Mouse (Mus musculus): ENCODE data around the gene Htr1d.

Gene Htr1d

GRCm38 (mm10) chr4:136452286-136452685, 29.0 kb downstream of the Htr1d start:
- no peak for DNase-seq (ENCODE audit: low spot score)

GRCm38 (mm10) chr4:136452792-136453191, 29.5 kb downstream of the Htr1d start:
- no peak for DNase-seq (ENCODE audit: low spot score)

DNA sequence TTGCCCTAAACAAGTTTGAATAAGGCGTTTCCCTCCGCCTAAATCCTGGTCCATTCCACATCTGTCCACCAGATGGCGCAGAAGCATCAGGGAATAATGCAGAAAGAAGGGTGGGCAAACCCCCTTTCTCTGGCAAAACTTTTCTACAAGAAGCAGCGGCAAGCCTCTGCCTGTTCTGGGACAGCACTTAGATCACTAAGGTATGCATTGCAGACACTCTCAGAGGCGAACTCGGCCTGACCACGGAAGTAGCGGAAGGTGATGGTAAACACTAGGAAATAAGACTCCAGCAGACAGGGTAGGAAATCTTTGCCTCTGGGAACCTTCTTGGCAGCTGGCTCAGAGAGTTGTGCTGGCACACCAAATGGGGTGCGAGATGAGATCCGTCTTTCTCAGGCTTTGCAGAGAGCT, 31.5 kb downstream of the Htr1d start:
- DNase-seq (ENCODE audit: low spot score) = peak; percentile 81

DNA sequence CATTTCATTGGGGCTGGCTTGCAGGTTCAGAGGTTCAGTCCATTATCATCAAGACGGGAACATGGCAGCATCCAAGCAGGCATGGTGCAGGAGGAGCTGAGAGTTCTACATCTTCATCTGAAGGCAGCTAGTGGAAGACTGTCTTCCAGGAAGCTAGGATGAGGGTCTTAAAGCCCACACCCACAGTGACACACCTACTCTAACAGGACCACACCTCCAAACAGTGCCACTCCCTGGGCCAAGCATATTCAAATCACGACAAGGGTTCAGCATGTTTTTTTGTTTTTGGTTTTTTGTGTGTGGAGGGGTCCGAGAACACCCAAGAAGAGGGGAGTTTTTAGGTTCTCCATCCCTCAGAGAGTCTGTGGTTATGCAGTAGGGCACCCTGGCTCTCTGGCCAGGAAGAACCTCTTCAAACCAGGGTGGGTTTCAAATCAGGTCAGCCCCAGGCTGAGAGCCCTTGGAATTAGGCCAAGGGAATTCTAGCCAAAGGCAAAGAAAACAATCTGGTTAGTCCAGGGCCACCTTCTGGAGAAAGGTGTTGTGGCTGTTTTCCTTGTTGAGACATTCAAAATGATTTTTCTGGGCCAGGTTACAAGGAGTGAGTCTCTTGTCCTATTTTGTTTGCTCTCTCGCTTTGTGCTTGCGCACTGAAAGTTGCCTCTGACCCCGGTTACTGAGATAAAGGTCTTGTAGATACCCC, 33.3 kb downstream of the Htr1d start:
- no peak for DNase-seq (ENCODE audit: low spot score)

- no peak for DNase-seq (ENCODE audit: low spot score)
Observed at GRCm38 (mm10) chr4:136458276-136458675, 35.0 kb downstream of the Htr1d start.

GRCm38 (mm10) chr4:136459210-136459609, 35.9 kb downstream of the Htr1d start:
- DNase-seq (ENCODE audit: low spot score) = no peak

GRCm38 (mm10) chr4:136461206-136461605, 37.9 kb downstream of the Htr1d start:
- no peak for DNase-seq (ENCODE audit: low spot score)

DNA sequence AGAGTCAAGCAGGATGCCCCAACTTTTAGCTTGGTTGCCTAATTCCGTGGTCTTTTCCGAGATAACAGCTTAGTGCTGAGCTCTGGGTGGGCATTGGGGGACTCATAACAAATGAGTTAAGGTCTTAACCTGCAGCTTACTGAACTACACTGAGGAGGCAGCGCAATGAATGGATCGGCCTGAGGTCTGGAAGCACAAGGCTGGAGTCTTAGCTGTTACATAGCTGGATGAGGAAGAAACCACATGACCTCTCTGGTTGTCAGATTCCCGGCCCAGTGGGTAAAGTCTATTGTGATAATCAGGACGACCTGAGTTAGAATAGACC, 38.4 kb downstream of the Htr1d start:
- no peak for DNase-seq (ENCODE audit: low spot score)

- peak; percentile 41 for DNase-seq (ENCODE audit: low spot score)
Observed at GRCm38 (mm10) chr4:136462086-136462838, 38.9 kb downstream of the Htr1d start, which contains the start of gene 6030445D17Rik. TSS of gene 6030445D17Rik (plus strand) at chr4:136462250.

GRCm38 (mm10) chr4:136462839-136463178, 39.5 kb downstream of the Htr1d start:
- DNase-seq (ENCODE audit: low spot score) = peak; percentile 47

GRCm38 (mm10) chr4:136463436-136463835, 40.1 kb downstream of the Htr1d start:
- no peak for DNase-seq (ENCODE audit: low spot score)

- DNase-seq (ENCODE audit: low spot score) = no peak
Observed at GRCm38 (mm10) chr4:136466226-136466625, 42.9 kb downstream of the Htr1d start.

- peak; percentile 42 for DNase-seq (ENCODE audit: low spot score)
Observed at GRCm38 (mm10) chr4:136468553-136469327, 45.4 kb downstream of the Htr1d start.

- peak; percentile 91 for DNase-seq (ENCODE audit: low spot score)
Observed at GRCm38 (mm10) chr4:136469371-136469903, 46.1 kb downstream of the Htr1d start, which contains the start of gene Luzp1. TSS of gene Luzp1 (plus strand) at chr4:136469761.

DNA sequence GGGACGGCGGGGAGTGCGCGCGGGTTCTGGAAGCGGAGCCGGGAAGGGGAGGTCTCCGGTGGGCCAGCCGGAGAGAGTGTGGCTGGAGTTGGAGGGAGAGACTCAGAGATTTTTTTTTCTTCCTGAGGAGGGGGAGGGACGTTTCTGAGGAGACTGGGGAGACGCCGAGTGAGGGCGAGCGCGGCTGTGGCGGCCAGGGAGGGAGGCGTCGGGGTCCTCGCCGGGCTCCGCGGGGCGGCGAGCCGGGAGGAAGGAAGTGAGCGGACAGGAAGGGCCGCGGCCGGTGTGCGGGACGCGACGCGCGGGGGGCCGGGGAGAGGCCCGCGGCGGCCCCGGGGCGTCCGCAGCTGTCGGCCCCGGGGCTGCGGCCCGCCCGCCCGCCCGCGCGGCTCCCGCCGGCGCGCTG, 46.6 kb downstream of the Htr1d start:
- DNase-seq (ENCODE audit: low spot score) = peak; percentile 62

GRCm38 (mm10) chr4:136470347-136471071, 47.2 kb downstream of the Htr1d start:
- peak; percentile 40 for DNase-seq (ENCODE audit: low spot score)

DNA sequence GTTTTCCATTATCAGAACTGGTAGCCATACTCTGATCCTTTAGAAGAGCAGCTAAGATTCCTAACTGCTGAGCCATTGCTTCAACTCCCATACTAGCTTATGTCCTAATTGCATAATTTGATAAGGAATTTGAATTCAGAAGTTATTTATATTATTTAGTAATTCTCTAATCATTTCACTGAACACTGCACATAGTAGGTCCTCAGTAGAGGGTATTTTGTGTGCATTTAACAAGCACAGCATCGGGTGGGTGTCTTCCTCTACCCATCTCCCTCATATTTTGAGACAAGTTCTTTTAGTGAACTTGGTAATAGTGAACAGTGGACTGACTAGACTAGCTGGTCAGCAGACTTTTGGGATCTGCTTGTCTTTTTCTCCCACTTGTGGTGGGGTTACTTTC, 53.4 kb downstream of the Htr1d start:
- DNase-seq (ENCODE audit: low spot score) = no peak

- DNase-seq (ENCODE audit: low spot score) = no peak
Observed at GRCm38 (mm10) chr4:136486549-136486948, 63.2 kb downstream of the Htr1d start.
